Mouse (Mus musculus) limb, embryonic 13.5 days (tissue): ENCODE results near the gene Ccdc194. TPM values are rescaled to one million over a fixed set of nuclear protein-coding genes. Genes with fewer than 3 reads are reported as not detected.

ENCODE experiments used
- ATAC-seq: fragments of 200-750 bp; cut with Nextera tagmentation; 2 replicates; pipeline ENCODE4 v1.8.0; 2017; ENCODE audit warnings: low read depth, moderate number of reproducible peaks, moderate TSS enrichment; ENCODE audit not compliant: low FRiP score
- H3K27ac ChIP-seq: fragments of 300-500 bp; sonication (generic); 2 replicates; pipeline ENCODE4 v1.5.1; 2015; ENCODE audit warnings: inconsistent platforms, mild to moderate bottlenecking, moderate library complexity
- H3K27me3 ChIP-seq: fragments of 300-500 bp; sonication (generic); 2 replicates; pipeline ENCODE4 v1.6.1; 2015; ENCODE audit warnings: mild to moderate bottlenecking, inconsistent platforms
- H3K36me3 ChIP-seq: fragments of 300-500 bp; sonication (generic); 2 replicates; pipeline ENCODE4 v1.6.1; 2015; ENCODE audit warnings: inconsistent platforms, mild to moderate bottlenecking, moderate library complexity
- H3K4me1 ChIP-seq: fragments of 300-500 bp; sonication (generic); 2 replicates; pipeline ENCODE4 v1.6.1; 2015; ENCODE audit warnings: inconsistent platforms
- H3K4me2 ChIP-seq: fragments of 300-500 bp; sonication (generic); replicated peaks from 2 replicates; pipeline ENCODE4 v1.6.1; 2015; ENCODE audit warnings: inconsistent platforms, mild to moderate bottlenecking, moderate library complexity
- H3K4me3 ChIP-seq: fragments of 300-500 bp; sonication (generic); 2 replicates; pipeline ENCODE4 v1.5.1; 2015; ENCODE audit warnings: moderate library complexity, mild to moderate bottlenecking, inconsistent platforms
- H3K9ac ChIP-seq: fragments of 300-500 bp; sonication (generic); 2 replicates; pipeline ENCODE4 v1.6.1; 2015; ENCODE audit warnings: mild to moderate bottlenecking, inconsistent platforms
- H3K9me3 ChIP-seq: fragments of 300-500 bp; sonication (generic); 2 replicates; pipeline ENCODE4 v1.6.1; 2016; ENCODE audit warnings: inconsistent platforms
- WGBS: fragments of 180-500 bp; shearing (Covaris S2); methylation state at CpG from one replicate; pipeline ENCODE4 v1.1.7; 2015; 5-methylcytosine and 5-hydroxymethylcytosine counted together
- polyA plus RNA-seq: library from polyadenylated mRNA; unstranded; fragments of >200 nt; fragmentation: Nextera tagmentation; extraction: Ambion mirVana; gene quantifications from 2 replicates; pipeline ENCODE4 v1.2.1, GENCODE M21; 2015

Ccdc194 gene
- polyA plus RNA-seq: 0.41 and 0.78 TPM in 2 replicates

GRCm38 (mm10) chr8:71525226-71526050 is at the start of gene Ccdc194:
Gene Ccdc194, minus strand, starts transcription at chr8:71525711.
- H3K4me2 ChIP-seq: peak within 1 kb of the TSS; percentile 48
- H3K4me1 ChIP-seq: peaks cover 29% of the 10 kb centered on the region
- peak within 1 kb of the TSS; percentile 21 for H3K4me3 ChIP-seq
- no peak within 1 kb of the TSS for H3K27ac ChIP-seq
- WGBS: 8% methylated on average over 46 of the region's 46 CpGs
- peak within 1 kb of the TSS; percentile 43; the same call in 1 of the 2 replicates for H3K9ac ChIP-seq
- no peaks in the 10 kb centered on the region for H3K9me3 ChIP-seq
- no peak for ATAC-seq
- no peaks in the 10 kb centered on the region for H3K36me3 ChIP-seq
- H3K27me3 ChIP-seq: peaks cover 58% of the 10 kb centered on the region

GRCm38 (mm10) chr8:71575020-71575419 is 49.5 kb upstream of the Ccdc194 start:
- Histone ChIP-seq H3K36me3 (peaks cover under 1% of the 10 kb centered on the region; the same call in 1 of the 2 replicates), H3K27me3 (no peaks in the 10 kb centered on the region; the same call in 1 of the 2 replicates), H3K4me1 (peaks cover 23% of the 10 kb centered on the region), H3K4me2 (no peak overlapping the region), H3K4me3 (no peak overlapping the region), H3K9me3 (no peaks in the 10 kb centered on the region), H3K9ac (no peak overlapping the region), H3K27ac (no peak overlapping the region)
- no peak for ATAC-seq
- 68% methylated on average over 1 of the region's 1 CpGs for WGBS

GRCm38 (mm10) chr8:71574426-71574825 is 48.9 kb upstream of the Ccdc194 start:
- Histone ChIP-seq H3K9me3 (no peaks in the 10 kb centered on the region), H3K4me2 (no peak overlapping the region), H3K9ac (no peak overlapping the region), H3K27me3 (no peaks in the 10 kb centered on the region; the same call in 1 of the 2 replicates), H3K27ac (no peak overlapping the region), H3K36me3 (no peaks in the 10 kb centered on the region; the same call in 1 of the 2 replicates), H3K4me1 (peaks cover 23% of the 10 kb centered on the region), H3K4me3 (no peak overlapping the region)
- 72% methylated on average over 7 of the region's 7 CpGs for WGBS
- ATAC-seq: no peak

- H3K4me2 ChIP-seq: peak overlapping the region; percentile 79
Measured at GRCm38 (mm10) chr8:71572847-71573633, 47.5 kb upstream of the Ccdc194 start.

GRCm38 (mm10) chr8:71572077-71572476 is 46.6 kb upstream of the Ccdc194 start:
- WGBS: 83% methylated on average over 2 of the region's 2 CpGs
- no peak for ATAC-seq
- Histone ChIP-seq H3K27me3 (peaks cover 20% of the 10 kb centered on the region), H3K9me3 (no peaks in the 10 kb centered on the region), H3K4me2 (peak overlapping the region; percentile 79), H3K4me1 (peaks cover 35% of the 10 kb centered on the region), H3K4me3 (no peak overlapping the region), H3K36me3 (no peaks in the 10 kb centered on the region), H3K9ac (no peak overlapping the region), H3K27ac (0 out of 2 replicates have a peak overlapping the region, but pooled peaks have one; percentile 10)

More at GRCm38 (mm10) chr8:71572847-71573633, 47.5 kb upstream of the Ccdc194 start:
- Histone ChIP-seq H3K9me3 (no peaks in the 10 kb centered on the region), H3K27me3 (peaks cover 11% of the 10 kb centered on the region), H3K9ac (peak overlapping the region; percentile 39; the same call in 1 of the 2 replicates), H3K4me1 (peaks cover 35% of the 10 kb centered on the region), H3K4me3 (peak overlapping the region; percentile 15), H3K36me3 (no peaks in the 10 kb centered on the region), H3K27ac (peak overlapping the region; percentile 67)
- WGBS: 74% methylated on average over 9 of the region's 9 CpGs
- no peak for ATAC-seq

GRCm38 (mm10) chr8:71570291-71570954 is 44.9 kb upstream of the Ccdc194 start:
- under 1% methylated on average over 41 of the region's 41 CpGs for WGBS
- peak overlapping the region; percentile 88 for H3K27ac ChIP-seq

GRCm38 (mm10) chr8:71569366-71570290 is 44.1 kb upstream of the Ccdc194 start:
- Histone ChIP-seq H3K9me3 (no peaks in the 10 kb centered on the region), H3K4me1 (peaks cover 35% of the 10 kb centered on the region), H3K4me2 (peak overlapping the region; percentile 79), H3K36me3 (no peaks in the 10 kb centered on the region), H3K9ac (peak overlapping the region; percentile 64), H3K4me3 (peak overlapping the region; percentile 69), H3K27ac (peak overlapping the region; percentile 88), H3K27me3 (peaks cover 44% of the 10 kb centered on the region)
- under 1% methylated on average over 51 of the region's 51 CpGs for WGBS
- peak; percentile 79 for ATAC-seq

More at GRCm38 (mm10) chr8:71570291-71570954, 44.9 kb upstream of the Ccdc194 start:
- H3K36me3 ChIP-seq: no peaks in the 10 kb centered on the region
- peaks cover 37% of the 10 kb centered on the region for H3K27me3 ChIP-seq
- H3K4me1 ChIP-seq: peaks cover 35% of the 10 kb centered on the region
- peak overlapping the region; percentile 79 for H3K4me2 ChIP-seq
- no peaks in the 10 kb centered on the region for H3K9me3 ChIP-seq
- ATAC-seq: peak; percentile 92
- peak overlapping the region; percentile 69 for H3K4me3 ChIP-seq
- peak overlapping the region; percentile 74 for H3K9ac ChIP-seq

- Histone ChIP-seq H3K27me3 (peaks cover 51% of the 10 kb centered on the region), H3K27ac (peak overlapping the region; percentile 28; the same call in 1 of the 2 replicates)
- no peak for ATAC-seq
Measured at GRCm38 (mm10) chr8:71568941-71569340, 43.4 kb upstream of the Ccdc194 start.

GRCm38 (mm10) chr8:71568387-71568937 is 43.0 kb upstream of the Ccdc194 start, which contains the start of gene Slc27a1:
Gene Slc27a1, plus strand, starts transcription at chr8:71568882.
- H3K4me1 ChIP-seq: peaks cover 35% of the 10 kb centered on the region
- no peaks in the 10 kb centered on the region for H3K36me3 ChIP-seq
- peak within 1 kb of the TSS; percentile 69 for H3K4me3 ChIP-seq
- peak within 1 kb of the TSS; percentile 88 for H3K27ac ChIP-seq
- peaks cover 56% of the 10 kb centered on the region for H3K27me3 ChIP-seq
- peak within 1 kb of the TSS; percentile 79 for H3K4me2 ChIP-seq
- H3K9me3 ChIP-seq: peaks cover 9% of the 10 kb centered on the region
- ATAC-seq: no peak
- 11% methylated on average over 13 of the region's 13 CpGs for WGBS
- H3K9ac ChIP-seq: peak within 1 kb of the TSS; percentile 64

More at GRCm38 (mm10) chr8:71568941-71569340, 43.4 kb upstream of the Ccdc194 start:
- H3K4me1 ChIP-seq: peaks cover 35% of the 10 kb centered on the region
- H3K9ac ChIP-seq: peak overlapping the region; percentile 64; the same call in 1 of the 2 replicates
- no peaks in the 10 kb centered on the region for H3K36me3 ChIP-seq
- H3K4me3 ChIP-seq: peak overlapping the region; percentile 69
- H3K4me2 ChIP-seq: peak overlapping the region; percentile 79
- WGBS: 16% methylated on average over 6 of the region's 6 CpGs
- peaks cover 7% of the 10 kb centered on the region for H3K9me3 ChIP-seq

GRCm38 (mm10) chr8:71567587-71567986 is 42.1 kb upstream of the Ccdc194 start:
- H3K36me3 ChIP-seq: no peaks in the 10 kb centered on the region
- peaks cover 9% of the 10 kb centered on the region for H3K9me3 ChIP-seq
- no peak overlapping the region for H3K4me3 ChIP-seq
- no peak for ATAC-seq
- H3K4me1 ChIP-seq: peaks cover 34% of the 10 kb centered on the region
- WGBS: 68% methylated on average over 7 of the region's 7 CpGs
- H3K9ac ChIP-seq: no peak overlapping the region
- no peak overlapping the region for H3K27ac ChIP-seq
- no peak overlapping the region for H3K4me2 ChIP-seq
- H3K27me3 ChIP-seq: peaks cover 64% of the 10 kb centered on the region
